Mouse (Mus musculus) heart, adult 2 months (tissue): ENCODE results near the gene Cmtm4. TPM values are rescaled to one million over a fixed set of nuclear protein-coding genes. Genes with fewer than 3 reads are reported as not detected.

ENCODE experiments used
- DNase-seq, 2 experiments: peaks; one replicate each; pipeline ENCODE4 v3.0.0; 2021
- H3K27ac ChIP-seq: fragments of 200-600 bp; 2 replicates; pipeline ENCODE4 v1.8.1; 2022
- H3K27me3 ChIP-seq: fragments of 200-500 bp; 2 replicates; pipeline ENCODE4 v1.6.1; 2012; ENCODE audit warnings: mild to moderate bottlenecking, low read length, inconsistent platforms, mixed read lengths; ENCODE audit not compliant: control insufficient read depth, insufficient read depth
- H3K36me3 ChIP-seq: fragments of 200-500 bp; 2 replicates; pipeline ENCODE4 v1.6.1; 2012; ENCODE audit warnings: low read length, inconsistent platforms; ENCODE audit not compliant: control insufficient read depth, insufficient read depth
- H3K4me1 ChIP-seq: fragments of 200-500 bp; 2 replicates; pipeline ENCODE4 v1.6.1; 2011; ENCODE audit warnings: low read length; ENCODE audit not compliant: control insufficient read depth, insufficient read depth
- H3K4me3 ChIP-seq: fragments of 200-600 bp; 2 replicates; pipeline ENCODE4 v1.8.1; 2022
- H3K79me2 ChIP-seq: fragments of 200-500 bp; replicated peaks from 2 replicates; pipeline ENCODE4 v1.6.1; 2012; ENCODE audit warnings: mild to moderate bottlenecking, inconsistent platforms, low read length, moderate library complexity, mixed read lengths; ENCODE audit not compliant: control insufficient read depth, insufficient read depth
- H3K9ac ChIP-seq: fragments of 200-500 bp; 2 replicates; pipeline ENCODE4 v1.6.1; 2012; ENCODE audit warnings: low read depth, mild to moderate bottlenecking, control low read depth, inconsistent platforms, low read length, mixed read lengths
- CTCF ChIP-seq: fragments of 200-600 bp; IDR thresholded peaks from 2 replicates; pipeline ENCODE4 v1.8.1; 2022; ENCODE audit warnings: antibody characterized with exemption, mild to moderate bottlenecking, moderate library complexity
- EP300 ChIP-seq: fragments of 200-500 bp; IDR thresholded peaks from 2 replicates; pipeline ENCODE4 v1.6.1; 2011; ENCODE audit warnings: low read depth, low read length, control low read depth; ENCODE audit not compliant: insufficient read depth
- POLR2A ChIP-seq: fragments of 200-500 bp; IDR thresholded peaks from 2 replicates; pipeline ENCODE4 v1.6.1; 2011; ENCODE audit warnings: mild to moderate bottlenecking, low read depth, low read length, control low read depth; ENCODE audit not compliant: insufficient read depth
- WGBS: fragments of 180-500 bp; shearing (Covaris S2); methylation state at CpG from one replicate; pipeline ENCODE4 v1.1.7; 2018; 5-methylcytosine and 5-hydroxymethylcytosine counted together
- intact Hi-C: fragments of 180-260 bp; cut with DNase I; formaldehyde crosslinking; loops from one replicate; pipeline ENCODE4 v1.15.1; 2025
- polyA plus RNA-seq: library from polyadenylated mRNA; depleted of rRNA; stranded (reverse); fragments of >200 nt; gene quantifications from 2 replicates; pipeline ENCODE4 v1.2.3, GENCODE M21; 2012
- total RNA-seq, 2 experiments: library from RNA; stranded (reverse); gene quantifications; 2 replicates each; pipeline ENCODE4 v1.2.3; 2021

The Cmtm4 gene
- total and polyA plus RNA-seq, 3 experiments, result 7.3 to 11.4 (median 10.0) TPM

- no peak overlapping the region for H3K27ac ChIP-seq
- no peak overlapping the region for H3K9ac ChIP-seq
- H3K79me2 ChIP-seq, result peaks cover 9% of the 10 kb centered on the region
- WGBS, result 86% methylated on average over 8 of the region's 8 CpGs
- intact Hi-C loops, result no loop called here
- DNase-seq, result no peak
- no peaks in the 10 kb centered on the region for H3K27me3 ChIP-seq
- TF ChIP-seq POLR2A (no peak), CTCF (no peak), EP300 (no peak)
- H3K4me3 ChIP-seq, result no peak overlapping the region
- H3K4me1 ChIP-seq, result peaks cover 20% of the 10 kb centered on the region
- peaks cover 23% of the 10 kb centered on the region for H3K36me3 ChIP-seq
Observed at GRCm38 (mm10) chr8:104439461-104439860, 43.9 kb upstream of the Cmtm4 start.

GRCm38 (mm10) chr8:104437494-104438135 is 42.0 kb upstream of the Cmtm4 start:
- intact Hi-C loops, result no loop called here
- Histone ChIP-seq H3K27me3 (no peaks in the 10 kb centered on the region), H3K79me2 (peaks cover 11% of the 10 kb centered on the region), H3K27ac (no peak overlapping the region), H3K4me1 (peaks cover 21% of the 10 kb centered on the region), H3K4me3 (no peak overlapping the region), H3K36me3 (peaks cover 23% of the 10 kb centered on the region), H3K9ac (no peak overlapping the region)
- TF ChIP-seq CTCF, result no peak
- no peak for TF ChIP-seq EP300
- TF ChIP-seq POLR2A, result no peak
- DNase-seq, result no peak
- 78% methylated on average over 13 of the region's 13 CpGs for WGBS

GRCm38 (mm10) chr8:104436591-104436990 is 41.0 kb upstream of the Cmtm4 start:
- H3K36me3 ChIP-seq, result peaks cover 23% of the 10 kb centered on the region
- no peaks in the 10 kb centered on the region for H3K27me3 ChIP-seq
- DNase-seq, result no peak
- TF ChIP-seq EP300 (no peak), CTCF (no peak), POLR2A (no peak)
- peaks cover 5% of the 10 kb centered on the region for H3K79me2 ChIP-seq
- no peak overlapping the region for H3K9ac ChIP-seq
- H3K4me3 ChIP-seq, result no peak overlapping the region
- peaks cover 17% of the 10 kb centered on the region for H3K4me1 ChIP-seq
- intact Hi-C loops, result no loop called here
- peak overlapping the region; percentile 87 for H3K27ac ChIP-seq
- 60% methylated on average over 4 of the region's 4 CpGs for WGBS

- H3K4me3 ChIP-seq, result no peak overlapping the region
- WGBS, result 2% methylated on average over 12 of the region's 12 CpGs
- TF ChIP-seq EP300 (peak; percentile 81), CTCF (no peak), POLR2A (peak; percentile 48; the same call in 1 of the 2 replicates)
Observed at GRCm38 (mm10) chr8:104436038-104436437, 40.4 kb upstream of the Cmtm4 start.

GRCm38 (mm10) chr8:104434826-104435354 is 39.3 kb upstream of the Cmtm4 start:
- TF ChIP-seq POLR2A (no peak), CTCF (no peak), EP300 (no peak)
- intact Hi-C loops, result loop anchor here (2.0 kb wide), 1 partner anchor 90 kb away; no protein-coding TSS in a partner anchor
- WGBS, result 79% methylated on average over 18 of the region's 18 CpGs
- Histone ChIP-seq H3K9ac (no peak overlapping the region), H3K4me1 (peaks cover 13% of the 10 kb centered on the region), H3K27me3 (no peaks in the 10 kb centered on the region), H3K4me3 (no peak overlapping the region), H3K79me2 (peaks cover 4% of the 10 kb centered on the region), H3K36me3 (peaks cover 20% of the 10 kb centered on the region), H3K27ac (no peak overlapping the region)
- no peak for DNase-seq

More at GRCm38 (mm10) chr8:104436038-104436437, 40.4 kb upstream of the Cmtm4 start:
- peak overlapping the region; percentile 44 for H3K9ac ChIP-seq
- H3K4me1 ChIP-seq, result peaks cover 13% of the 10 kb centered on the region
- intact Hi-C loops, result no loop called here
- no peaks in the 10 kb centered on the region for H3K27me3 ChIP-seq
- peak overlapping the region; percentile 87 for H3K27ac ChIP-seq
- H3K79me2 ChIP-seq, result peaks cover 4% of the 10 kb centered on the region
- peak; percentile 97 to 99 for DNase-seq
- H3K36me3 ChIP-seq, result peaks cover 23% of the 10 kb centered on the region

GRCm38 (mm10) chr8:104434275-104434674 is 38.7 kb upstream of the Cmtm4 start:
- Histone ChIP-seq H3K79me2 (peaks cover 4% of the 10 kb centered on the region), H3K9ac (no peak overlapping the region), H3K36me3 (peaks cover 20% of the 10 kb centered on the region), H3K4me3 (no peak overlapping the region), H3K4me1 (peaks cover 13% of the 10 kb centered on the region), H3K27me3 (no peaks in the 10 kb centered on the region), H3K27ac (no peak overlapping the region)
- peak in 1 of 2 experiments; percentile 22 for DNase-seq
- intact Hi-C loops, result loop anchor here (2.0 kb wide), 1 partner anchor 89 kb away; no protein-coding TSS in a partner anchor
- WGBS, result 62% methylated on average over 4 of the region's 4 CpGs
- TF ChIP-seq POLR2A (no peak), CTCF (peak; percentile 33; the same call in 1 of the 2 replicates)
